Mouse (Mus musculus): ENCODE measurements around the gene Gsn. TPM values are rescaled to one million over a fixed set of nuclear protein-coding genes. Genes with fewer than 3 reads are reported as not detected.
A peak's percentile ranks its signal among the peaks of the same experiment; 100 is the strongest.

Gene Gsn
- total RNA-seq, 2 experiments from 2014 or later, result 114 to 138 TPM

- DNase-seq (ENCODE audit: extremely low spot score in 1 of 2, low spot score in 1 of 2), result no peak
Measured at GRCm38 (mm10) chr2:35252733-35253132, 3.4 kb upstream of the Gsn start.

DNA sequence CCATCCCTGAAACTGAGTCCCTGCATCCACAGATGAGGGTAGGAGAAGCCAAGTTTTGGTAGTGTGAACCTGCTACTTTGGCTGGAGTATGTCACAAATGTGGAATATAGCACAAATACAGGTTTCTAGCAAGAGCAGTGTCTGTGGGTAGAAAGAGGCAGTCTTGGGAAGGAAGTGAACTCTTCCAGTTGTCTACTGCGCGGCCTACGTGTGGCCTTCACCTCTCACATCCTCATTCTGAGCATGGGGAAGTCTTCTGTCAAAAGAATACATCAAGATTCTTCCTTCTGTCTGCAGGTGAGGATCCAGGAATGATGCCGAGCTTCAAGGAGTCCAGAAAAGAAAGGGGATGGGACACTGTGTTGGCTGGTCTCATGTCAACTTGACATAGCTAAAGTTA, 2.4 kb upstream of the Gsn start:
- DNase-seq (ENCODE audit: extremely low spot score in 1 of 2, low spot score in 1 of 2), result no peak

- DNase-seq (ENCODE audit: extremely low spot score in 1 of 2, low spot score in 1 of 2), result no peak
Measured at GRCm38 (mm10) chr2:35255004-35255403, 1.2 kb upstream of the Gsn start.

DNA sequence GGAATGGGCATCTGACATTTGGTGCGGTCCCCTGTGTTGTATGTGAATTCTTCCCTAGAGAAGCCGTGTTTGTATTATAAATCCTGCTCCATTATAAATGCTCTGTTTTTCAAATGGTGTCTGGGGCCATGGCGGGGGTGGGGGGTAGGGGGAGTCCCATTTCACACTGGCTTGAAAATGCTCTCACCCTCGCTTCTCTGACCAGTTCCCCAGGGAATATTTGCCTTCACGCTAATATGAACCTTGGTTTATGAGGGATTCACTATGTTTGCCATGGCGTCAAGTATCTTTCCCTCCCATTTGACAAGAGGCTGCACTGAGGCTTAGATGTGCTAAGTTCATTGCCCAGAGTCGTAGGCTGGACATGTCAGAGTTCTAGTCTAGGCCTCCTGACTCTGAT, 718 bp upstream of the Gsn start:
- DNase-seq (ENCODE audit: extremely low spot score in 1 of 2, low spot score in 1 of 2), result no peak

DNA sequence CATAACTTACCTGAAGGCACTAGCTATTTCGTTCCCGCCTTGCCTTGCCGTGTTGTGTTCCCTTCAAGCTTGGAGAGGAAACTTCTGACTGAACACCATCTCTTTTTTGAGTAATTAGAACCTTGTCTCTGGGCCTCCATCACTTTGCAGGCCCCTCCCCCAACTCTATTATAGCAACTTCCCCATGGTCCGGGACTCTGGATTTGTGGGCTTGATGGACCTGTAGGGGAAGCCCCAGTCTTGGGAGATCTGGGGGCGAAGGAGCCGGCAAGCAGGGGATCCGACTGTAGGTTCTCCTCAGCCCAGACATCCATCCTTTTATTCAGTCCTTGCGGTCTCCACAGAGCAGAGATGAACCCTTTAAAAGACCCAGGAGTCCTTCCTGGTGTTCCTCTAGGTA, 752 bp downstream of the Gsn start:
- no peak for DNase-seq (ENCODE audit: extremely low spot score in 1 of 2, low spot score in 1 of 2)

DNA sequence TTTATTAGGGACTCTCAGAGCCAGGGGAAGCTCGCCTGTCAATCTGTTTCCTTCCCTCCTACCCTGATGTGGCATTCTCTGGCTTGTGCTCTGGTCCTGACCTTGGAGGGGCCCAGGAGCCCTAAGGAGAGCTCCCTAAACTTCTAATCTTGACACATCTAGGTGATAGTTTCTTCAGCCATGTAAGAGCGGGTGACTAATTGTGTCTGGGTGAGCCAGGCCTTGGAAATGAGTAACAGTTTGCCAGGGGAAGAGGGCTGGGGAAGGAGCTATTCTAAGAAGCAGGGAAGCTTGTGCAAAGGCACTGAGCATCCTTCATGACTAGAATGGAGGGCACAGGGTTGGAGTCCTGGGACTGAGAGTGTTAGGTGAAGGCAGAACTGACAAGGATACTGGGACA, 1.7 kb downstream of the Gsn start:
- no peak for DNase-seq (ENCODE audit: extremely low spot score in 1 of 2, low spot score in 1 of 2)

DNA sequence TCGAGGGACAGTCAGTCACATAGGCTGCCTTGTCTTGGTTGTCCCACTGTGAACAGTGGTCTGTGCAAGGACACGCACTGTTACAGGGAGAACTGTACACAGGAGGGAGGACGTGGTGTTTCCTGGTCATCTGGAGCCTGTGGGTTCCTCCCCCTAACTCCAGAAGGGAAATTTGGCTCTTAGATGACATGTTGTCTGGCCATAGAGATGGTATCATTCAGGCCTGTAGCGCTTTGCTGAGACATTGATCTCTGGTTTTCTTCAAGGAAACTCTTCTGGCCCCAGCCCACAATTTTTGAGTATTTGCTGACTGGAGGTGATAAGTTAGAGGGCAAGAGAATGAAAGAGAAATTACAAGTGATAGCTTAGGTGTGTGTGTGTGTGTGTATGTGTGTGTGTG, 2.4 kb downstream of the Gsn start:
- no peak for DNase-seq (ENCODE audit: extremely low spot score in 1 of 2, low spot score in 1 of 2)

DNA sequence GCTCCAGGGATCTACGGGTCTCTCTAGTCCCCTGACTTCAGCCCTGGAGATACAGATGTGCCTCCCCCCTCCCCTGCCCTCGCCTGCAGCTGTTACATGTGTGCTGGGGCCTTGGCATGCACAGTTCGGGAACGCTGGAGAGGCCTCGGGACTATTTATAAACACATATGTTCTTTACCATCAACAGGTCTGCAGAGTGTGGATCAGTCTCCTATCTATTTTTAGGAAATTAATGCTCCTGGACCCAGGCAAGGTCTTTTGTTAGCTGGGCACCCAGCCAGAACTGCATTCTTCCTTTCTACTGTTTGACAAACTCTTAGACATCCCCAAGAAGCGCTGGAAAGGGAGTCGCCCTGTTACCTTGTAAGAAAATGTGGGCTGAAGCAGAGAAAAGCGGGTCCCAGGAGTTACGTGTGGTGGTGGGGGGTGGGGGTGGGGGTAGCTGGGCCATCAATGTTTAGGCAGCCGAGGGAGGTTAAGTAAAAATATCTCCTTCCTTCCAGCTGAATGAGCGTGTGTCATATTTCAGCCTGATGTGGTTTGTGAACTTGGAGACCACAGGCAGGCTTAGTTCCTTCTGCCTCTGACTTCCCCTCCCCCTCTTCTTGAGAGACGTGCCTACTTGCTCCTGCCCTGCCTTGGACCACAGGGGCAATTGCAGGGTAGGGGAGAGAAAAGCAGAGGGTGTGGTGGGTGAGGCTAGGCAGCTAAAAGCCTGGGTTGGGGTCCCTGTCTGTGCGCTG, 3.3 kb downstream of the Gsn start:
- no peak for DNase-seq (ENCODE audit: extremely low spot score in 1 of 2, low spot score in 1 of 2)

DNA sequence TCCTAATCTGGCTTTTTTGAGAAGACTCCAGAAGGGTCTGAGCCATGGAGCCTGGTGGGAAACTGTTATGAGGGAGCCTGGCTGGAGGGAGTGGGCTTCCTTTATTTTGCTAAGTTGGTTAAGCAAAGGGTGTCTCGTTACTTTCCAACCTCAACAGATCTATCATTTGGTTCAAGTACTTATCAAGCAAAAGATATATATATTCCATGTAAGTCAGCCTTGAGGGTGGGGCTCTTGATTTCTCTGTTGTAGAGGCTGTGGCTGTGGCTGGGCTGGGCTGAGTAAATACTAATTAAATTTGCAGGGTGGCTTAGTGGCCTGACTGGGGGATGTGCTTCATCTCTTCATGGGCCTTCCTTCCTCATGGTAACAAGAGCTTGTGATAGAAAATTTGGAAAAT, 4.1 kb downstream of the Gsn start:
- DNase-seq (ENCODE audit: extremely low spot score in 1 of 2, low spot score in 1 of 2), result no peak

DNA sequence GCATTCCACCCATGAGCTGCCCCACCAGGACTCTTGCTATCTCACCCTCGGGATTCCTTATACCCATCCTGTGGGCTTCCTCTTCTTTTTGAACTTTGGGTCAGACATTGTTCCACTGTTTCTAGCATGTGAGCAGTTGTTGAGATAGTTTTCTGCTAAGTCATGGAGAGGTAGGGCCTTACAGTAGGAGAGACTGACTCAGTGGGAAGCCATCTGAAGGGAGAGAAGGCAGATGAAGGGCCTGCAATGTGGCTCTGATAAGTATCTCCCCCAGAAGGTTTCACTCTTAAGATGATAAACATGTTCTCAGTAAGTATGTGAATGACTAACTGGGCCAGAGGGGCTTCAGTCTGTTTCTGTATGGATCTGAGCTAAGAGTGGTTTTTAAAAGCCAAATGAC, 7.9 kb downstream of the Gsn start:
- DNase-seq (ENCODE audit: extremely low spot score in 1 of 2, low spot score in 1 of 2), result no peak

GRCm38 (mm10) chr2:35265296-35265695, 9.1 kb downstream of the Gsn start:
- DNase-seq (ENCODE audit: extremely low spot score in 1 of 2, low spot score in 1 of 2), result no peak

- no peak for DNase-seq (ENCODE audit: extremely low spot score in 1 of 2, low spot score in 1 of 2)
Measured at GRCm38 (mm10) chr2:35265775-35266174, 9.6 kb downstream of the Gsn start.

- DNase-seq (ENCODE audit: extremely low spot score in 1 of 2, low spot score in 1 of 2), result no peak
Measured at GRCm38 (mm10) chr2:35266251-35266905, 10.2 kb downstream of the Gsn start.

- DNase-seq (ENCODE audit: extremely low spot score in 1 of 2, low spot score in 1 of 2), result no peak
Measured at GRCm38 (mm10) chr2:35267156-35267875, 11.1 kb downstream of the Gsn start.

DNA sequence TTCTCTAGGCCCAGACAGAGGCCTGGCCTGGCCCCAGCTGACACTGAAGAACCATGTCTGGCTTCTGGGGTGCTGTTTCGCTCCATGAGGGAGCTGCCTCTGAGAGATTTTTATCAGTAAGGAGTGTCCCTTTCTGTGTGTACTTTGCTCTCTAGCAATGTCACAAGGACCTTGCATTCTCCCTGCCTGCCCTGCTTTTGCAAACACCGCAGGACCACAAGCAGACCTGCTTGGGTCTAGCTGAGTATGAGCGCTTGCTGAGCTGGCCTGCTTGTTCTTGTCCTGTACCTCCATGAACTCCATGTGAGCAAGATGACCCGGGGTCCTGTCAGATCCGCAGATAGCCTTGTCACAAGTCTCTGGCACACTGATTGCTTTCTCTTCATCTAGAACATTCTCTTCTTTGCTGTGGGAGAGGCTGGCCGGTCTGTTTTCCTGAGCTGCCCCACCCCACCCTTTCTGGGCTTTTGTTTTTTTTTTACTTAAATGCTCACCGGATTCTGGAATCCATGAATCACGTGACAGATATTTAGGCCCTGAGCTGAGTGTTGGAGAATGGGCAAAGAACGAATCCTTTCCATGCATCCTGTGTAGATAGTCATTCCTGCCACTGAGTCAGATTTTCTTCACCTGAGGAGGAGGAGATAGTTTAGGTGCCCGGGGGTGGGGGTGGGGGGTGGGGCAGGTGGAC, 11.8 kb downstream of the Gsn start:
- no peak for DNase-seq (ENCODE audit: extremely low spot score in 1 of 2, low spot score in 1 of 2)

DNA sequence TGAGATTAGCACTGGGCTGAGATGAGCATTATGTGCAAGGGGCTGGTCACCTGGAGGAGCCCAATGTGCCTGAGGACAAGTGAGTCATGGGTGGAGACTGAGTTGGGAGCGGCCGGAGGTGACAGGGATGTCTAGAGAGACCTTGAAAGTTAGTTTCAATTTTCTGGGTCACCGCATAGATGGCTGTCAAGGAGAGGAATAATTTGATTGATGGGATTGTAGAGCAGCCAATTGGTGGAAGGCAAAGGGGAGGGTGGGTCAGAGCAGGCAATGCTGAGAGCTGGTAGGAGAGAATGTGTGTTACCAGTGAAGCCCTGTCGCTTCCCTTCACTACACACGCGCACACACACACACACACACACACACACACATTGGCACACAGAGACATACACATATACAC, 13.0 kb downstream of the Gsn start:
- DNase-seq (ENCODE audit: extremely low spot score in 1 of 2, low spot score in 1 of 2), result no peak

- no peak for DNase-seq (ENCODE audit: extremely low spot score in 1 of 2, low spot score in 1 of 2)
Measured at GRCm38 (mm10) chr2:35269716-35270260, 13.6 kb downstream of the Gsn start.

DNA sequence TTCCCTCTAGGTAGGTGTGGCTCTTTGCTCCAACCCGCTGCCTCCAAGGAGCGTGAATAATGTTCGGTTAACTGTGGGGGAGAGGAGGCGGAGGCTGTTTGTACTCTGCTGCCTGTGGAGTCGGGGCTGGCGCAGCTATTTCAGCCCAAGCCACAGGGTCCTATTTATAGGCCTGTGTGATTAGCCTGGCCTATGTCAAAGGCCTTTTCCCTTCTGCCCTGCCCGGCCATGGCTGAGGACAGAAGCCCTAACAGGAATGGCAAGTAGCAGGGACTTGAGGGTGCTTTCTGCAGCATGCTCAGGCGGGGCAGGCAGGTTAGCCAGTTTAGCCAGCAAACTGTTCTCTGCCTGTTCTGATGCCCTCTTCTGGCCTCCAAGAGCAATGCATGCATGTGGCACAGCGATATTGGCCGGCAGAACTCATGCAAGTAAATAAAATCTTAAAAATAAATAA, 14.4 kb downstream of the Gsn start:
- peak in 1 of 2 experiments; percentile 44 for DNase-seq (ENCODE audit: extremely low spot score in 1 of 2, low spot score in 1 of 2)

- DNase-seq (ENCODE audit: extremely low spot score in 1 of 2, low spot score in 1 of 2), result no peak
Measured at GRCm38 (mm10) chr2:35271817-35272216, 15.6 kb downstream of the Gsn start.

GRCm38 (mm10) chr2:35272881-35273280, 16.7 kb downstream of the Gsn start:
- no peak for DNase-seq (ENCODE audit: extremely low spot score in 1 of 2, low spot score in 1 of 2)

DNA sequence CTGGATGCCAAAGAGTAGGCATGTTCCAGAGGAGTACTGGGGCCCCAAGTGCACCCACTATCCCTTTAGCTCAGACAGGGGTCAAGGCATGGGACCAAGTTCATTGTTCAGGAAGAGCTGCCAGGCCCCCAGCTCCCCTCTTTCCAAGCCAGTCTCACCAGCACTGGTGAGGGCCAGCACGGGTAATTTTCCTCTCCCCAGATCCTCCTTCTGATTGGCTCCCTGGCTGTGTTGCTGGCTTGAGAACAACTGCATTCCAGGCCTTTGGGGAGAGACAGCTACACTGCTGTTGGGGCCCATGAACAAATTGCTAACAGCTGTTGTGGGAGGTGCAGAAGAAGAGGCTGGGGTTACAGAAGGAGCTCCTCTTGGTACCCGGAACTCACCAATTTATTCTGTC, 17.4 kb downstream of the Gsn start:
- DNase-seq (ENCODE audit: extremely low spot score in 1 of 2, low spot score in 1 of 2), result no peak

Measured in layer of hippocampus, postnatal 25 days (tissue).